Mouse (Mus musculus): ENCODE results near the gene Anp32a.

DNA sequence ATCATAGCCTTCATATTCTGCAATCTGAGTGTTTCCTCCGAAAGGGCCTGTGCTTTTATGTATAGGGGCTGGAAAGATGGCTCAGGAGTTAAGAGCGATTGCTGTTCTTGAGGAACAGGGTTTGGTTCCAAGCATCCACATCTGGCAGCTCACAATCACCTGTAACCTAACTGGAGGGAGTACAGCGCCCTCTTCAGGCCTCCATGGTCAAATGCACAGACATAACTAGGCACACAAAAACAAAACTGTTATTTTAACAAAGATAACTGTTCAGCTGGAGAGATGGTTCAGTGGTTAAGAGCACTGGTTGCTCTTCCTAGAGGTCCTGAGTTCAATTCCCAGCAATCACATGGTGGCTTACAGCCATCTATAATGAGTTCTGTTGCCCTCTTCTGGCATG is 15.1 kb upstream of the Anp32a start:
- peak; percentile 36 for TF ChIP-seq CTCF (IDR thresholded peaks at IDR 0.05)
- no peak for TF ChIP-seq EP300 (IDR thresholded peaks at IDR 0.05)

All from lung, postnatal 0 days (tissue).